Mouse (Mus musculus) embryo, embryonic 10 days (tissue): ENCODE measurements around the gene S1pr4.

Source experiments
- DNase-seq: peaks from one replicate; pipeline ENCODE4 v3.0.0-alpha.2; 2015; ENCODE audit warnings: low spot score

The S1pr4 gene

DNA sequence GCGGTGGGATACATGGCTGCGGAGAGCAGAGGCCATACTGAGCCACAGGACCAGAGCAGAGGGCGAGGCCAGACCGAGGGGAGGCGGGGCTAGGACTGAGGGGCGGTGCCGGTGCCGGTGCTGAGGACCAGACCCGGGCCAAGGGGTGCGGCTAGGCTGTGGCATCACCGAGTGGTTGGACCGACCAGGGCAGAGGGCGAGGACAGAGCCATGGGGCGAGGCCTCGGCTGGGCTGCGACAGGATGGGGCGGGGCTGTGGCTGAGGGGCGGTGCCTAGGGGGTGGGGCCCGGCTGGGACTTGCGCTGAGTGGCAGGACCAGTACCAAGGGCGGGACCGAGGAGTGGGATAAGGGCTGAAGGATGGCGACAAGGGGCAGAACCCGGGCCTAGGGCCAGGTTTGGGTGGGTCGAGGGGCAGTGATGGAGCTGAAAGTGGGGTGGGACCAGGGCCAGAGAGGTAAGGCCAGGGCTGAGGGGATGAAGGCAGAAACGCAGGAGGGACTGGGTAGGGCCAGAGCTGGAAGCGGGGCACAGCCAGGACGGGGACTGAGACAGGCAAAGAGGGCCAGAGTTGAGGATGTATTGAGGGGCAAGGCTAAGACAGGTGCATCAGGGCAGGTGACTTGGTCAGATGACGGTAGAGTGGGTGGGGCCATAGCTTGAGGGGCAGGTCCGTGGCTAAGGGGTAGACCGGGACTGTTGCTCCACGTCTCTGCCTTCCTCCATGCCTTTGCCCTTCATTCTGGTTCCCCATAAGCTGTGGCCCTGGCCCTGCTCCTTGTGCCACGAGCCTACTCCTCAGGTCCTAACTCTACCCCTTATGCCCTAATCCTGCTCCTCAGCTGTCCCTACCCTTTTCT lies 35.3 kb downstream of the S1pr4 start:
- peak; percentile 81 for DNase-seq

DNA sequence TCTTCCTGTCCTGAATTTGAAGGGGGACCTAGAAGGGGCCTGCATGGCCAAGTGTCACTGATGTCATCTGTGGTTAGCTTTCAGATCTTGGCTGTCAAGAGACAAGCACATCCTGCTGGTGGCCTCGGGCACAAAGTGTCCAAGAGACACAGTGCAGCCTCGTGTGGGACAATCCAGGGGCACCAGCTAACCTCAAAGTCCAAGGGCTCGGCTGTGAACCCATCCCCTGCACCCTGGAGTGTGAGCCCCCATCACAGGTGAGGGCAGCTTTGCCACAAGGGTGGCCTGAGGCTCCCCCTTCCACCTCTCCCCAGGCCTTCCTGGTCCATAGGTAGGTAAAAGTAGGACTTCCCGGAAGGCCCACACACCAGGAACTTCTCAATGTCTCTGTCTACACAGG lies 36.4 kb downstream of the S1pr4 start:
- DNase-seq = no peak

DNA sequence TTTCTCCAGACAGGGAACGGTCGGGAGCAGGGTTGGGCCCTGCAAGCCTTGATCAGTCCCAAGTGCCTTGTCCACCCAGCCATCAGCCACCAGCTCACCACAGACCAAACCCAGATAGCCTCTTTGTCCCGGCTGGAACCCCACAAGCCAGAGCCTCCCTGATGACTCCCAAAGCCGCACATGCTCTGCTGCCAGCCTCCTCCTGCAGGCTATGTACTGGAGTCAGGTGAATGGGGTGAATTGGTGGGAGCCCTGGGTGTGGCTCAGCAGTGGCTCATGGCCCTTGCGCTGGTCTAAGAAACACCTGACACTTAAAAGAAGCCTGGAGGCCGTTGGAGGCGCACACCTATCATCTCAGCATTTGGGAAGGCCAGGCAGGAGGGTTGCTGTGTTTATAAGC lies 37.0 kb downstream of the S1pr4 start:
- DNase-seq = no peak

DNA sequence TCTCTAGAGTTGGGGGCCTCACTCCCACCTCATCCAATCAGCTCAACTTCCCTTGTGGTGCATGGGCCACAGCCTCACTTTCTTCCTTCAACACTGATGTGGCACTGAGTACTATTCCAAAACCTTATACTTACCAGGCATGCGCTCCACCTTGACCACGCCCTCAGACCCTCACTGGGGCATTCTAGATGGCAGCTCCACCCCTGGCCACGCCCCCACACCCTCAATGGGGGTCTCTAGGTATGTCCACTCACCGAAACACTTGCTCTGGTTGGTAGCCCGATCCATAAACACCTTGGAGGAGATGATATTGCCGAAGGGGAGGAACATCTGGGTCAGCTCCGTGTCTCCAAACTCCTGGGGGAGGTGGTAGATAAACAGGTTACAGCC lies 37.5 kb downstream of the S1pr4 start:
- no peak for DNase-seq

DNA sequence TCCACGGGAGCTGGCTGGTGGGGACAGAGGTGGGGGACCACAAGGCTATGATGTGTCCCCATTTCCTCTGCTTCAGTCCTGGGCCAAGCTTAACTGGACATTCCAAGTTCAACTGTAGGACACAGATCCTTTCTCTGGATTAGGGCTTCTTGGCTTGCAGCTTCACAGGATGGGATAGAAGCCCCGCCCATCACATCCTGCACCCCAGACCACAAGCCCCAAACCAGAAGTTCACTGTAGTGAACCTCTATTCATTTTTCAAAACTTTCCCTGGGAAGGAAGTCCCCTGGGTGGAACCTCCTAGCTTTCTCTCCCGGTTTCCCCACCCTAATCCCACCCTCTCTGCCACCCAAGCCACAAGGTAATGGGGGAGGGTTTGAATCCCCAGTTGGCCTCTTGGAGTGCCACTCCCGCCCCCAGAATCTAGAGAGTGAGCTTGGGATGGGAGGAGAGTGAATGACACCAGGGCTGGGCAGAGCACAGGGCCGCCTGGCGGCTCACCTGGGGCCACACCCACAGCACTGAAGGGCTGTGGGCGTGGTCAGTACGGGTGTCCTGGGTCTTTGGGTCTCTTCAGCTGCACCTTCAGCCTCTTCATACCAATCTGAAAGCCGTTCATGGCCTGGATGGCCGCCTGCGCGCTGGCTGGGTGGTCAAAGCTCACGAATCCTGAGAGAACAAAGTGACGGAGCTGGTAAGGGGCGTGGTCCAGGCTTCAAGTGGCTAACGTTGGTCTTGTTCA lies 38.1 kb downstream of the S1pr4 start:
- no peak for DNase-seq

DNA sequence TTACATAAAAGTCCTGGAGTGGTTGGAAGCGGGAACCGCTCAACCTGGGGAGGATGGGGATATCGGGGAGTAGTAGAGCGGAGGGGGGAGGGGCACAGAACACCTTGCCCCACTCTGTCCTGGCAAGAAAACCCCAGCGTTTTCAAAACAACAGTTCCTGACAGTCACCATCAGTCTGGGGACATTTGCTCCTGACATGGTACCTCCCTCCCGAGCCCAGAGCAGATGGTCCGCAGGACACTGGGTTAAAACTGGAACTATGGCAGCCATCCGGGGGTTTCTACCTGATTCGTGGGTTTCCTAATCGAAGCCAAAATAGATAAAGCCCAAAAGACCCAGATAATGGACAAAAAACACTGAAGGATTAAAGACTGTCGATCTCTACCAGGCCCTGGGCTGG lies 39.0 kb downstream of the S1pr4 start:
- DNase-seq = no peak

DNA sequence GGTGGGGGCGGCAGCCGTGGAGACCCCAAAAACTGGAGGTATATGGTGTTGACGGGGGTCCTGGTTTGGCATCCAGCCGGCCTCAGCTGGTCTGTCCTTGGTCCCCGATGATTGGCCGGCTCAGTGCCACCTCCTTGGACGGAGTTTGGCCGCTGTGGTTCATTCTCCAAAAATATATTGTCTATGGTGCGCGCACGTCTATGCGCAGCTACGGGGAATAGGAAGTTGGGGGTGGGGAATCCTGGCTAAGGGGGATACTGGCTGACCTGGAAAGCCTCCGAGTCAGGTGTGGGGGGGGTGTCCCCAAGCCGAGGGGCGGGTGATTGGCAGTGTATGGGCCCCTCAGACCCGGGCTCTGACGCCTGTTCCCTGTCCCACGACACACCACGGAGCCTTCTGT lies 39.5 kb downstream of the S1pr4 start:
- DNase-seq = no peak

DNA sequence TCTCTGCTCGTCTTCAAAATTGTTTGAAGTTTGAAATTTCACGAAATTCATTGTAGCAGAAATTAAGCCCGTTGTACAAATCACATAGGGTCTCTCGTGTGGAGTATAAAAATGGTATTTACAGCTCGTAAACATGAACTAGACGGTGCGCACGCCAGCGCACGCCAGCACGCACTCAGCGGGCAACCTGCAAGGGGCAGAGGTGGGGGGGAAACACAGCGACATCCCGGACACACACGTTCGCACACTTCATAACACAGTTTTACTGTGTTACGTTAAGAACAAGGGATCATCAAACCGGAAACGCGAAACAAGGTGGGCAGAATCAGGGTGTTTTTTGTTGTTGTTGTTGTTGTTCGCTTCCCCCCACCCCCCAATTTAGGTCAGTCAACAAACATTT lies 40.5 kb downstream of the S1pr4 start:
- no peak for DNase-seq

DNA sequence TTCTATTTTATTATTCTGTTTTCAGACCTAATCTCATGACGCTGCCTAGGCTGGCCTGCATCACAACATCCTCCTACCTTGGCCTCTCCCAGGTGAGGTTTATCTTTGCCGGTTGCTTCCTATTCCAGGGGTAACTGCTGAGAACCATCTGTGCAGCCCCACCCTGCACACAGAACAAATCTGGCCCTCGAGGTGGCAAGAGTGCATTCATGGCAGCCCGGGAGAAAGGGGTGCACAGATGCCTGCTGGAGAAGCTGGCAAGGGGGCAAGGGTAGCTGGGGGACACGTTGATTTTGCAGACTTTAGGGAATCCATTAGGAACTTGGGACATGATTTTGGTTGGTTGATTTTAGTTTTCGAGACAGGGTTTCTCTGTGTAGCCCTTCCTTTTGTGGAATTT lies 41.7 kb downstream of the S1pr4 start:
- DNase-seq = no peak

DNA sequence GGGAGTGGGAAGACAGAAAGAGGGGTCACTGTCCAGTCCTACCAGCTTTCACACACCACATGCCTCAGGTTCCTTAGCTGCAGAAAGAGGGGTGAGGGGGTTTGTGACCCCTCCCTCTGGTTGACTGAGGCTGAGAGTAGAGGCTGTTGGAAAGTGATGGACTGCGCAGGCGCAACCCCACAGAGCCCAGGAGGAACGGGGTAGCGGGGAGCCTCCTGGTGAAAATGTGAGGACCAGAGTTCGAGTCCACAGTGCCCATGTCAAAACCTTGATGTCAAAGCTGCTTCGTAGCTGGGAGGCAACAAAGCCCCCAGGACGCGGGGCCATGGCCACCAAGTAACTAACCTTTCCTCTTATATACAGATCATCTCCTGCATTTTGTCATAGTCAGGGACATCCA lies 42.3 kb downstream of the S1pr4 start:
- DNase-seq = no peak

DNA sequence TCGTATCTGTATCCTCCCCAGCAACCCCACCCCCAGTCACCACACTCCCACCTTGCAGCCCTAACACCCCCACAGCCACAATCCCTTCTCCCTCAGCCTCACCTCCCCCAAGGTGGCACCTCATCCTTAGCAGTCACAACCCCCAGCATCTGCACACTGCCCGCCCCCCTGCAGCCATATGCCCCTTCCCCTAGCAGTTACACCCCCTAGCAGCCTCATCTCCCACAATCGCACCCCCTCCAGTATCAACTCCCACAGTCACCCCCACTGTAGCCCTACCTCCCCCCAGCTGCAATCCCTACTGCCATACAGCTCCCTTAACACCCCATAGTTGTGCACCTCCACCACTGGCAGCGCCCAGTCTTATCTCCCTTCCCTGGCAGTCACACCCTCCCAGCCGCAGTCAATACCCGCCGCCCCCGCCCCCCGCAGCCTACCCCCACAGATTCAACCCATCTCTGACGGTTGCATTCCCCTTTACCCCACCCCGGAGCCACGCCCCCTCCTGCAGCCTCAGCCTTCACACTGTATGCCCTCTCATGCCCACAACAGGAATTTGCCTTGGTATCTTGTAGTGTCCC lies 42.9 kb downstream of the S1pr4 start:
- DNase-seq = no peak

DNA sequence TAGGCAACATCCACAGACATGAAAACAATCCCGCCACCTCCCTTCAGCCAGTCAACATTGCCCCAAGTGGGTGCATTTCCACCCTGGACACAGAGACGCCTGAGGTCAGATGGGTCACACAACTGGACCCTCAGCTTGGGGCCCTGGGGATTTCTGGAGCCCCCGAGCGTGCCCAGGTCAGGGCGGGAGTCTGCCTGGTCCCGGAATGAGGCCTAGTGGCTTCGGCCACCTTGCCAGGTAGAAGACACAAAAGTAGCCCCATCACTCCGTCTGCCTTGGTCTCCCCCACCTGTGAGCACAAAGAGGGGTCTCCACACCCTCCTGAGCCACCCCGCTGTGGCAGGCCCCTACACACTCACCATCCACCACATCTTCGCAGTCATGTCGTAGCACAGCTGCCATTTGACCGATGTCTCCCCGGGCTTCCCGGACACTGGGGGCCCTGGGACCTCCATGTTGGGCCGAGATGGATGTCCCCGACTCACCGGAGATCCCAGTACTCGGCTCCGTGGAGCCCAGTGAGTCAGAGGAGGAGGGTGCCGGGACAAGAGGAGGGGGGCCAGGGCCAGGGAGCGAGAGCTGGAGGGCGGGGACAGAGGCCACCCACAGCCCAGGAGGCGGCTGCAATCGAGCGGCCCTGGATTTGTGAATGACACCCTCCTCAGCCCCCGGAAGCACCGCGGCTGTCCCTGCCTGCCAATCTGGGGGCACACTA lies 44.6 kb downstream of the S1pr4 start, which contains the start of gene Nfic:
TSS of gene Nfic (minus strand) at position 455 of the 715 bp plus-strand sequence.
- DNase-seq = no peak

DNA sequence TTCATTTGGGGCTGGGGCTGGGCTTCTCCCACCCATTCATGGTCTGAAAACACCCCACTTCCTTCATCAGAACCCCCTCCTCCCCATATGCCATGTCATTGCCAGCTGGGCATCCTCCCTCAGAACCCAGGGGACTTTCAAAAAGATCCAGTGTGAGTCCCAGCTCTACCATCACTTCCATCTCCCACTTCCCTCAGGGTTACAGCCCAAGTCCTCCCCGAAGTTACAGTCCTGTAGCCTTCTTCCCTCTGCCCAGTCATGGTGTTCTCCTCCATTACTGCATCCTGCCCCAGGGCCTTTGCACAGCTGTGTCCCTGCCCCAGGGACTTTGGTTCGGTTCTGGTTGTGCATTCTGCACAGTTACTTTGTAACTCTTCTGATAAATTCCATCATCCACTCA lies 45.8 kb downstream of the S1pr4 start:
- no peak for DNase-seq

DNA sequence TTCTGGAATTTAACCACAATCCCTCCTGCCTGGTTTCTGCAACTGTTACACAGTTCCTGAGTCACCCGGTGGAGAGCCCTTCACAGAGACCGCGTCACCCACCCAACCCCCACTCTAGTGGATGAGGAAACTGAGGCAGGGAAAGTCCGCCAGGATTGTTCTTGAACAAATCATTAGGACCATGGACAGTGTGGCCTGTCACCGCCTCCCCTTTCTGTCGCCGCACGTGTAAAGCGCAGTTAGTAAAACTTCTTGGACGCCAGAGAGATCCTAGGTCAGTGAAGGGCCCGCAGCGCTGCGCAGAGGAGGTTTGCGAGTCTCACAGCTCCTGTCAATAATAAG lies 47.0 kb downstream of the S1pr4 start:
- no peak for DNase-seq

DNA sequence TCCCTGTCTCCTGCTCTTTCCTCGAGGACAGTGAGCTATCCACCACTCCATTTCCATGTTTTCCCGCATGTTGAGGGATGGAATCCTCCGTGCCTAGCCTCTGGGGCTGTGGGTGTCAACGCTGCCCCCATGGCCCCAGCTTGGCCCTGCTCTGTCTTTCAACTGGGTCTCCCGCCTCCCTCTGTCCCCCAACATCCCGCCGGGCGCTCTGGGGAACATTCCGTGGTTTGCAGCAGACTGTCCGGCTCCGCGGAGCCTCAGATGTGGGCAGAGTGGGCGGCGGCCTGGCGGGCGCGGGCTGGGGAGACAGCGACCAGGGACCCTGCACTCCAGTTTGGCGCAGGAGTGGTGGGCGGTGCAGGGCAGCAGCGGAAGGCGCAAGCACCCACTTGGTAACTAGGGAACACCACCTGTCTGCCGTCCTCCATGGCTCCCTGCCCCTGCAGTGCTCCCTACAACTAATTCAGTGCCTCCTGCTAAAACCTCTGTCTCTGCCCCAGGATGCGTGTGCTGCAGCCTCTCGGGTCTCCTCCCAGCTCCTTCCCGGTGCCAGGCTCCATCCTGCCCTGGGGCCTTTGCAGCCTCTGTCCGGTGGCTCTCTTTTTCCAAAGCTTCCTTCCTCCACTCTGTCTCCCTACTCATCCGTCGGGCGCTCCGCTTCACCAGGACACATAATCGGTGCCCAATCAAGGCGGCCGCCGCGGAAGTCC lies 47.5 kb downstream of the S1pr4 start:
- no peak for DNase-seq

DNA sequence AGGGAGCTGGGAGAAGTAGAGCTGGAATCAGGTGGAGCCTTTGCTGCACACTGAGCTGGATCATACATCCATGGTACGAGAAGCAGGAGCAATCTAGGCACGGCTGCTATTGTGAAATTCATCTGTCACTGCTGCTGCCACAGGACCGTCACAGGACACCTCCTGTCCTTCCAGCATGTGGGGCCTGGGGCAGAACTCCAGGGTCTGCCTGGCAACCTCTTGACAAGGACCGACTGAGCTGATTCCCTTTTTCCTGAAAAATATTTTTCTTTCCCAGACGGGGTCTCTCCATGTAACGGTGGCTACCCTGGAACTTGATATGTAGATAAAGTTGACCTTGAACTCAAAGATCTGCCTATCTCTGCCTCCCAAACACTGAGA lies 48.6 kb downstream of the S1pr4 start:
- no peak for DNase-seq

DNA sequence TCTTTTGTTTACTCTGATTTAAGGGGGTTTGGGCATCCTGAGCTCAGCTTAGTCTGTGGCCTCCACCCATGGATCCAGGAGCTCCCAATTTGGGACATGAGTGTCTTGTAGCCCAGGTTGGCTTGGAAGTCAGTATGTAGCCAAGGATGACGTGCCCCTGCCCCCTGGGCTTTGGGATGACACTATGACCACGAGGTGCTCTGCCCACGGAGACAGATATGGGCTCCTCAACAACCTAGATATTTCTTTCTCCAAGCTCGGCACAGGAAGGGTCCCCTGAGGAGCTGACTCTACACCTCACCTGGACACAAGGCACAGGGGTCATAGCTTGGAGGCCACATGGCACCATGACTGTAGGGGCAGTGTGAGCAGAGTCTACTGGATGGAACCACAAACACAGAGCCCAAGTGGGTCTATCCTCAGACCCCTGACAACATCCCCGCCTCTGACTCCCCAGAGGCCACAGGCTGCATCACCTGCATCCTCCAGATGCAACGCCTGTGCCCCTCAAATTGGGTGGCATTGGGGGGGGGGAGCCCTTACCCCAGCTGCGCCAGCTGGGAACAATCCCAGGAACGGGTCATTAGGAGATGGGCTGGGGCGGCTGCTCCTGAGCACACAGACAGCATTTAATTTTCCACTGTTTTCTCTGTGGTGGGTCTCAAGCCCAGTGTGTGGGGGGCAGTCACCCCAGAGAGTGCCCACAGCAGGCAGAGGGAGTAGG lies 49.1 kb downstream of the S1pr4 start:
- no peak for DNase-seq

DNA sequence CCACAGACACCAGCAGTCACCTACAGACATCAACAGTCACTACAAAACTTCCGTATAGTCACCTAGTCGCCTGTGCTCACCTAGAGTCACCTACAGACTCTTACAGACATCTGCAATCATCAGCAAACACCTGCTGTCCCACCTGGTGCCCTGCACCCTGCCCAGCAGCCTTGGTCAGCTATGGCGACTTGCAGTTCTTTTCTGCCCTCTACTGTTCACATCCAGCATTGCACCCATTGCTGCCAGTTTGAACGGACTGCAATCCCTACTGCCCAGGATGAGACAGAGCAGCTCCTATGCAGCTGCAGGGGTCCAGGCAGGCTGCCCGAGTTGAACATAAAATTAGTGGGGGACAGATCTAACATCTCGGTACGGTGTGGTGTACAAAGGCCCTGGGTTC lies 49.8 kb downstream of the S1pr4 start:
- DNase-seq = peak; percentile 90
